Mouse (Mus musculus) testis, adult 2 months (tissue): Measurements from ENCODE around the gene Egln2.

Source experiments
- CTCF ChIP-seq: fragments of 200-500 bp; IDR thresholded peaks from 2 replicates; pipeline ENCODE4 v1.5.1; 2012; ENCODE audit warnings: low read depth, mild to moderate bottlenecking, inconsistent platforms, low read length, moderate library complexity; ENCODE audit not compliant: control insufficient read depth, insufficient read depth, insufficient replicate concordance
- POLR2A ChIP-seq: fragments of 200-500 bp; IDR thresholded peaks from 2 replicates; pipeline ENCODE4 v1.6.1; 2012; ENCODE audit warnings: low read depth, mild to moderate bottlenecking, inconsistent platforms, low read length, moderate library complexity; ENCODE audit not compliant: control insufficient read depth

DNA sequence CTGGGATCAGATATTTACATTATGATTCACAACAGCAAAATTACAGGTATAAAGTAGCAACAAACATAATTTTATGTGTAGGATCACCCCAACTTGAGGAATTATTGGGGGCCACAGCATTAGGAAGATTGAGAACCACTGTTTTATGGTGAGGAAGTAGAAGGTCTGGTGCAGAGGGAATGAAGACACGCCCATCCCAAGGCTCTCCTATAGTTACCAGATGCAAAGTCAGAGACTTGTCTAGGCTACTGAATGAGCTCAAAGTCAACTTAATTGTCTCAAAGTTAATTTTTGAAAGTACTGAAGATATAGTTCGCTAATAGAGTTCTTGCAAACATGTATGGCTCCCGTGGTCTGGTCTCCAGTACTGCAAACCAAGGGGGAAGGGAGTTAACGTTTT, 32.8 kb downstream of the Egln2 start:
- TF ChIP-seq CTCF (no peak), POLR2A (no peak)
